Mouse (Mus musculus) hindbrain, embryonic 15.5 days (tissue): Measurements from ENCODE around the gene Nampt. TPM values are rescaled to one million over a fixed set of nuclear protein-coding genes. Genes with fewer than 3 reads are reported as not detected.

Experiments used
- ATAC-seq: fragments of 200-750 bp; cut with Nextera tagmentation; 2 replicates; pipeline ENCODE4 v1.8.0; 2017; ENCODE audit warnings: low read depth, moderate number of reproducible peaks, moderate TSS enrichment; ENCODE audit not compliant: low FRiP score
- H3K27ac ChIP-seq: fragments of 300-500 bp; sonication (generic); replicated peaks from 2 replicates; pipeline ENCODE4 v1.5.1; 2015; ENCODE audit warnings: mild to moderate bottlenecking, inconsistent platforms
- H3K27me3 ChIP-seq: fragments of 300-500 bp; sonication (generic); 2 replicates; pipeline ENCODE4 v1.6.1; 2015; ENCODE audit warnings: control low read depth, inconsistent platforms
- H3K36me3 ChIP-seq: fragments of 300-500 bp; sonication (generic); 2 replicates; pipeline ENCODE4 v1.6.1; 2015; ENCODE audit warnings: control low read depth, inconsistent platforms
- H3K4me1 ChIP-seq: fragments of 300-500 bp; sonication (generic); replicated peaks from 2 replicates; pipeline ENCODE4 v1.6.1; 2015; ENCODE audit warnings: control low read depth, inconsistent platforms
- H3K4me2 ChIP-seq: fragments of 300-500 bp; sonication (generic); 2 replicates; pipeline ENCODE4 v1.6.1; 2015; ENCODE audit warnings: moderate library complexity, mild to moderate bottlenecking, inconsistent platforms
- H3K4me3 ChIP-seq: fragments of 300-500 bp; sonication (generic); 2 replicates; pipeline ENCODE4 v1.5.1; 2015; ENCODE audit warnings: mild to moderate bottlenecking, inconsistent platforms
- H3K9ac ChIP-seq: fragments of 300-500 bp; sonication (generic); 2 replicates; pipeline ENCODE4 v1.6.1; 2015; ENCODE audit warnings: inconsistent platforms
- H3K9me3 ChIP-seq: fragments of 300-500 bp; sonication (generic); 2 replicates; pipeline ENCODE4 v1.6.1; 2016; ENCODE audit warnings: control low read depth, inconsistent platforms
- WGBS: fragments of 180-500 bp; shearing (Covaris S2); methylation state at CpG from one replicate; pipeline ENCODE4 v1.1.7; 2015; 5-methylcytosine and 5-hydroxymethylcytosine counted together
- polyA plus RNA-seq: library from polyadenylated mRNA; unstranded; fragments of >200 nt; fragmentation: Nextera tagmentation; extraction: Ambion mirVana; gene quantifications from 2 replicates; pipeline ENCODE4 v1.2.1, GENCODE M21; 2015

Nampt gene
- polyA plus RNA-seq: 31.0 and 31.1 TPM in 2 replicates

GRCm38 (mm10) chr12:32819416-32819815 lies at the start of gene Nampt:
TSS of gene Nampt (plus strand) at chr12:32819545.
- Histone ChIP-seq H3K36me3 (no peaks in the 10 kb centered on the region), H3K4me2 (peak within 1 kb of the TSS; percentile 65), H3K27me3 (no peaks in the 10 kb centered on the region), H3K9ac (peak within 1 kb of the TSS; percentile 83), H3K9me3 (no peaks in the 10 kb centered on the region), H3K27ac (peak within 1 kb of the TSS; percentile 99), H3K4me1 (peaks cover 4% of the 10 kb centered on the region), H3K4me3 (peak within 1 kb of the TSS; percentile 90)
- 3% methylated on average over 5 of the region's 5 CpGs for WGBS
- no peak for ATAC-seq

GRCm38 (mm10) chr12:32770766-32771165 lies 48.6 kb upstream of the Nampt start:
- Histone ChIP-seq H3K36me3 (no peaks in the 10 kb centered on the region), H3K27ac (no peak overlapping the region), H3K9ac (no peak overlapping the region), H3K4me1 (no peaks in the 10 kb centered on the region), H3K4me2 (no peak overlapping the region), H3K9me3 (no peaks in the 10 kb centered on the region), H3K4me3 (no peak overlapping the region), H3K27me3 (no peaks in the 10 kb centered on the region)
- 90% methylated on average over 4 of the region's 4 CpGs for WGBS
- ATAC-seq: no peak

- no peaks in the 10 kb centered on the region for H3K9me3 ChIP-seq
- no peak overlapping the region for H3K27ac ChIP-seq
- H3K27me3 ChIP-seq: no peaks in the 10 kb centered on the region
- 82% methylated on average over 5 of the region's 5 CpGs for WGBS
- no peak overlapping the region for H3K4me2 ChIP-seq
- H3K4me3 ChIP-seq: no peak overlapping the region
- no peak overlapping the region for H3K9ac ChIP-seq
- ATAC-seq: no peak
- no peaks in the 10 kb centered on the region for H3K4me1 ChIP-seq
- H3K36me3 ChIP-seq: no peaks in the 10 kb centered on the region
Measured at GRCm38 (mm10) chr12:32774592-32774991, 44.8 kb upstream of the Nampt start.

GRCm38 (mm10) chr12:32789092-32789491 lies 30.3 kb upstream of the Nampt start:
- Histone ChIP-seq H3K27ac (no peak overlapping the region), H3K36me3 (no peaks in the 10 kb centered on the region), H3K9ac (no peak overlapping the region), H3K27me3 (no peaks in the 10 kb centered on the region), H3K4me2 (no peak overlapping the region), H3K9me3 (no peaks in the 10 kb centered on the region), H3K4me1 (no peaks in the 10 kb centered on the region), H3K4me3 (no peak overlapping the region)
- WGBS: 74% methylated on average over 3 of the region's 3 CpGs
- ATAC-seq: no peak

- no peak for ATAC-seq
Measured at GRCm38 (mm10) chr12:32795765-32796471, 23.4 kb upstream of the Nampt start.

GRCm38 (mm10) chr12:32797438-32797837 lies 21.9 kb upstream of the Nampt start:
- Histone ChIP-seq H3K27me3 (no peaks in the 10 kb centered on the region), H3K36me3 (no peaks in the 10 kb centered on the region), H3K4me2 (no peak overlapping the region), H3K4me3 (no peak overlapping the region), H3K4me1 (no peaks in the 10 kb centered on the region), H3K9me3 (no peaks in the 10 kb centered on the region), H3K27ac (no peak overlapping the region), H3K9ac (no peak overlapping the region)
- WGBS: 80% methylated on average over 3 of the region's 3 CpGs
- no peak for ATAC-seq

More at GRCm38 (mm10) chr12:32795765-32796471, 23.4 kb upstream of the Nampt start:
- 72% methylated on average over 8 of the region's 8 CpGs for WGBS
- no peak overlapping the region for H3K4me3 ChIP-seq
- H3K36me3 ChIP-seq: no peaks in the 10 kb centered on the region
- H3K9ac ChIP-seq: no peak overlapping the region
- H3K4me2 ChIP-seq: no peak overlapping the region
- H3K4me1 ChIP-seq: no peaks in the 10 kb centered on the region
- no peak overlapping the region for H3K27ac ChIP-seq
- H3K27me3 ChIP-seq: no peaks in the 10 kb centered on the region
- H3K9me3 ChIP-seq: no peaks in the 10 kb centered on the region

- ATAC-seq: no peak
- H3K4me2 ChIP-seq: no peak overlapping the region
- WGBS: 84% methylated on average over 7 of the region's 7 CpGs
- no peak overlapping the region for H3K27ac ChIP-seq
- no peaks in the 10 kb centered on the region for H3K27me3 ChIP-seq
- no peaks in the 10 kb centered on the region for H3K9me3 ChIP-seq
- H3K36me3 ChIP-seq: no peaks in the 10 kb centered on the region
- H3K4me3 ChIP-seq: no peak overlapping the region
- H3K9ac ChIP-seq: no peak overlapping the region
- no peaks in the 10 kb centered on the region for H3K4me1 ChIP-seq
Measured at GRCm38 (mm10) chr12:32801078-32801477, 18.3 kb upstream of the Nampt start.

- no peak overlapping the region for H3K9ac ChIP-seq
- no peaks in the 10 kb centered on the region for H3K36me3 ChIP-seq
- 88% methylated on average over 1 of the region's 1 CpGs for WGBS
- no peak for ATAC-seq
- no peaks in the 10 kb centered on the region for H3K27me3 ChIP-seq
- H3K4me1 ChIP-seq: no peaks in the 10 kb centered on the region
- H3K4me2 ChIP-seq: no peak overlapping the region
- H3K4me3 ChIP-seq: no peak overlapping the region
- no peaks in the 10 kb centered on the region for H3K9me3 ChIP-seq
- no peak overlapping the region for H3K27ac ChIP-seq
Measured at GRCm38 (mm10) chr12:32805559-32805958, 13.8 kb upstream of the Nampt start.

- Histone ChIP-seq H3K4me2 (peak overlapping the region; percentile 65), H3K36me3 (no peaks in the 10 kb centered on the region), H3K27me3 (no peaks in the 10 kb centered on the region), H3K9ac (peak overlapping the region; percentile 83), H3K4me1 (peaks cover 9% of the 10 kb centered on the region), H3K4me3 (peak overlapping the region; percentile 90), H3K9me3 (no peaks in the 10 kb centered on the region), H3K27ac (peak overlapping the region; percentile 99)
- under 1% methylated on average over 60 of the region's 80 CpGs for WGBS
- peak; percentile 97 for ATAC-seq
Measured at GRCm38 (mm10) chr12:32819823-32820605, 669 bp downstream of the Nampt start.

GRCm38 (mm10) chr12:32820688-32821503 lies 1.6 kb downstream of the Nampt start:
- peaks cover 9% of the 10 kb centered on the region for H3K4me1 ChIP-seq
- ATAC-seq: peak; percentile 81

GRCm38 (mm10) chr12:32821504-32822011 lies 2.2 kb downstream of the Nampt start:
- H3K4me1 ChIP-seq: peaks cover 9% of the 10 kb centered on the region
- H3K27ac ChIP-seq: no peak overlapping the region
- no peak for ATAC-seq
- H3K9ac ChIP-seq: no peak overlapping the region
- H3K36me3 ChIP-seq: no peaks in the 10 kb centered on the region
- no peaks in the 10 kb centered on the region for H3K9me3 ChIP-seq
- WGBS: 50% methylated on average over 2 of the region's 2 CpGs
- H3K4me2 ChIP-seq: peak overlapping the region; percentile 65
- H3K4me3 ChIP-seq: peak overlapping the region; percentile 90
- H3K27me3 ChIP-seq: no peaks in the 10 kb centered on the region

More at GRCm38 (mm10) chr12:32820688-32821503, 1.6 kb downstream of the Nampt start:
- WGBS: 2% methylated on average over 37 of the region's 49 CpGs
- H3K9me3 ChIP-seq: no peaks in the 10 kb centered on the region
- no peaks in the 10 kb centered on the region for H3K27me3 ChIP-seq
- peak overlapping the region; percentile 65 for H3K4me2 ChIP-seq
- H3K4me3 ChIP-seq: peak overlapping the region; percentile 90
- no peaks in the 10 kb centered on the region for H3K36me3 ChIP-seq
- H3K27ac ChIP-seq: peak overlapping the region; percentile 99
- peak overlapping the region; percentile 83 for H3K9ac ChIP-seq
